Mouse (Mus musculus) embryonic facial prominence, embryonic 12.5 days (tissue): ENCODE measurements around the gene Mmd2. TPM values are rescaled to one million over a fixed set of nuclear protein-coding genes. Genes with fewer than 3 reads are reported as not detected.

Experiments
- ATAC-seq: fragments of 200-750 bp; cut with Nextera tagmentation; 2 replicates; pipeline ENCODE4 v1.8.0; 2017; ENCODE audit not compliant: insufficient number of reproducible peaks, insufficient read depth, low FRiP score, low TSS enrichment
- H3K27ac ChIP-seq: fragments of 300-500 bp; sonication (generic); 2 replicates; pipeline ENCODE4 v1.5.1; 2016; ENCODE audit warnings: mild to moderate bottlenecking
- H3K27me3 ChIP-seq: fragments of 300-500 bp; sonication (generic); 2 replicates; pipeline ENCODE4 v1.6.1; 2016; ENCODE audit warnings: mild to moderate bottlenecking, moderate library complexity
- H3K36me3 ChIP-seq: fragments of 300-500 bp; sonication (generic); 2 replicates; pipeline ENCODE4 v1.6.1; 2016; ENCODE audit warnings: mild to moderate bottlenecking
- H3K4me1 ChIP-seq: fragments of 300-500 bp; sonication (generic); 2 replicates; pipeline ENCODE4 v1.6.1; 2016
- H3K4me2 ChIP-seq: fragments of 300-500 bp; sonication (generic); replicated peaks from 2 replicates; pipeline ENCODE4 v1.6.1; 2016; ENCODE audit warnings: mild to moderate bottlenecking, moderate library complexity
- H3K4me3 ChIP-seq: fragments of 300-500 bp; sonication (generic); 2 replicates; pipeline ENCODE4 v1.5.1; 2016; ENCODE audit warnings: mild to moderate bottlenecking
- H3K9ac ChIP-seq: fragments of 300-500 bp; sonication (generic); 2 replicates; pipeline ENCODE4 v1.6.1; 2016; ENCODE audit warnings: mild to moderate bottlenecking, moderate library complexity
- H3K9me3 ChIP-seq: fragments of 300-500 bp; sonication (generic); 2 replicates; pipeline ENCODE4 v1.6.1; 2016; ENCODE audit warnings: mild to moderate bottlenecking, moderate library complexity
- WGBS: fragments of 180-500 bp; shearing (Covaris S2); methylation state at CpG from one replicate; pipeline ENCODE4 v1.1.7; 2016; 5-methylcytosine and 5-hydroxymethylcytosine counted together
- polyA plus RNA-seq: library from polyadenylated mRNA; unstranded; fragments of >200 nt; fragmentation: Nextera tagmentation; extraction: Ambion mirVana; gene quantifications from 2 replicates; pipeline ENCODE4 v1.2.1, GENCODE M21; 2016

The Mmd2 gene
- polyA plus RNA-seq, 1 experiment from 2014 or later: 5.1 TPM

DNA sequence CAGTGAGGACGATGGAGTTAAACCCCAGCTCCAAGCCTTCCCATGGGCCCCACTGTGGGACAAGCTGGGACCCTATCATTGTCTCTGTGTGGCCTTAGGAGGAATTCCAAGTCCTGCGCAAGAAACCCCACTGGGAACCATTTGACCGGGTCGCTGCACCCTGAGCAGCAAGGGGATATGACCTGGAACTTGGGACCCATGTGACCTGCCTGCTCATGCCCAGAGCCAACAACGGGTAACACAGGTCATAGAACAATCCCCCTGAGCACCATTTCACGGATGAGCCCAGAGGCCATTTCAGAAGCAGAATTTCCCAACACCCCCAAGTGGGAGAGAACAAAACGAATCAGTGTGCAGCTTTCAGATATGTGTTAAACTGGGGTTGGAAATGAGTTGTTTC, 4.2 kb downstream of the Mmd2 start:
- no peak overlapping the region for H3K4me3 ChIP-seq
- H3K9ac ChIP-seq: no peak overlapping the region
- no peak overlapping the region for H3K27ac ChIP-seq
- no peak overlapping the region for H3K4me2 ChIP-seq
- no peak for ATAC-seq
- H3K27me3 ChIP-seq: peaks cover 15% of the 10 kb centered on the region; the same call in 1 of the 2 replicates
- 78% methylated on average over 7 of the region's 7 CpGs for WGBS
- peaks cover 5% of the 10 kb centered on the region; the same call in 1 of the 2 replicates for H3K4me1 ChIP-seq
- H3K9me3 ChIP-seq: no peaks in the 10 kb centered on the region
- H3K36me3 ChIP-seq: no peaks in the 10 kb centered on the region

DNA sequence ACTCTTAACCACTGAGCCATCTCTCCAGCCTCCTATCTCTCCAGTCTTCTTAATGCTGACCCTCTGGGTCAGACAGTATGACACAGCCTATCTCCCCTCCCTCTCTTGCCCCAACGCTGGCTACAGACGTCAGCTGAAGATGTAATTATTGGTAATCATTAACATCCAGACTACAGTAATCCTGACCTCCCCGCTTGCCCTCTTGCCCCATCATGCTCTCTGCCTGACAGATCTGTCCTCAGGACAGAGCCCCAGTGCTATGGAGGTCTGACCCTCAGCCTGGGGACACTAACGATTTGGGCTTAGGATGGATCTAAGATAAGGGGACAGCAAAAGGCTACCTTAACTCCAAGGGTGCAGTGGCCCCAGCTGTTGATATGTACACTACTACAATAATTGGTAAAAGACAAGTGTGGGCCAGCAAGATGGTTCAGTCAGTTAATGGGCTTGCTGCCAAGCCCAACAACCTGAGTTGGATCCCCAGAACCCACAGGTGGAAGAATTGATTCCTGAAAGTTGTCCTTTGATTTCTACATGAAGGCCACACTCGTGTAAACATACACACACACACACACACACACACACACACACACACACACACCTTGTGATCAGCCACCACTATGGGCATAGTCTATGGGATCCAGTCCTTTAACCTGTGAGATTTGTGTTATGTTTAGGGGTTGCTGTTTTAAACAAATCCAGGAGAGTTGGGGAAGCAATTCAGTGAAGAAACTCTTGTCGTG, 10.8 kb downstream of the Mmd2 start:
- H3K4me2 ChIP-seq: no peak overlapping the region
- 0 out of 2 replicates have a peak, but pooled peaks cover 3% of the 10 kb centered on the region for H3K4me1 ChIP-seq
- no peaks in the 10 kb centered on the region for H3K9me3 ChIP-seq
- no peak overlapping the region for H3K4me3 ChIP-seq
- WGBS: 55% methylated on average over 6 of the region's 6 CpGs
- no peak for ATAC-seq
- no peak overlapping the region for H3K27ac ChIP-seq
- no peaks in the 10 kb centered on the region for H3K36me3 ChIP-seq
- H3K9ac ChIP-seq: no peak overlapping the region
- no peaks in the 10 kb centered on the region for H3K27me3 ChIP-seq

DNA sequence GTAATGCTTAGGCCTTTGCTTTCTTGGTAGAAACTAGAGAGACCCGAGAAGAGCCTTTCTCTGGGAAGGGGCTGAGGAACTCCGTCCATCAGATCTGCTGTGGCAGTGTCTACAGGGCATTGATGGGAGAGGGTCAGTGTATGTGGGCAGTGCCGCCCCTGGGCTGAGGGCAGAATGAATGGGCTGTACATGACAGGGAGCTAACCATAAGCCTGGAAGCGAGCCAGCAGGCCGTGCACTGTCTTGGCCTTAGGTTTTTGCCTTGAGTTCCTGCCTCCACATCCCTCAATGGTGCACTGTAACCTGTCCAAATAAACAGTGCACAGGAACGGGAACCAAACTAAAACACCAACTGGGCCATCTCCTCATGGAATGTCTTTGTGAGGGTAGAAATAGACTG, 11.9 kb downstream of the Mmd2 start:
- 85% methylated on average over 6 of the region's 6 CpGs for WGBS
- no peak overlapping the region for H3K9ac ChIP-seq
- ATAC-seq: no peak
- no peak overlapping the region for H3K4me3 ChIP-seq
- no peaks in the 10 kb centered on the region for H3K9me3 ChIP-seq
- H3K27ac ChIP-seq: no peak overlapping the region
- H3K4me2 ChIP-seq: no peak overlapping the region
- H3K36me3 ChIP-seq: no peaks in the 10 kb centered on the region
- H3K4me1 ChIP-seq: 0 out of 2 replicates have a peak, but pooled peaks cover 3% of the 10 kb centered on the region
- H3K27me3 ChIP-seq: no peaks in the 10 kb centered on the region

DNA sequence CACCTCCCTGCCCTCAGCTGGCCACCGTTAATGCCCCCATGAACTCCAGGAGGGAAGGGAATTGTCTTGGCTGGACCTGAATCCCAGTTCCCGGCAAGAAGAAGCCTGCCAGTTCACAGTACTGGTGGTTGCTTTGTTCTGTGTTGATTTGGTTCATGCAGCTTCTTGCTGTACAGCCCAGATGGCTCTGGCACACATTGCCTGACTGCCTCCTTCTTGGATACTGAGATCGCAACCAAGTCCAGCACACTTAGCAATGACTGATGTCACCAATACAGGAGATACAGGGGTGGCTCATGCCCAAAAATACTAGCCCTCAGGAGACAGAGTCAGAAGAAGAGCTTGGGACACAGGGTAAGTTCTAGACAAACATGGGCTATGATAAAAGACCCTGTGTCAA, 12.9 kb downstream of the Mmd2 start:
- no peak for ATAC-seq
- no peak overlapping the region for H3K27ac ChIP-seq
- 85% methylated on average over 3 of the region's 3 CpGs for WGBS

DNA sequence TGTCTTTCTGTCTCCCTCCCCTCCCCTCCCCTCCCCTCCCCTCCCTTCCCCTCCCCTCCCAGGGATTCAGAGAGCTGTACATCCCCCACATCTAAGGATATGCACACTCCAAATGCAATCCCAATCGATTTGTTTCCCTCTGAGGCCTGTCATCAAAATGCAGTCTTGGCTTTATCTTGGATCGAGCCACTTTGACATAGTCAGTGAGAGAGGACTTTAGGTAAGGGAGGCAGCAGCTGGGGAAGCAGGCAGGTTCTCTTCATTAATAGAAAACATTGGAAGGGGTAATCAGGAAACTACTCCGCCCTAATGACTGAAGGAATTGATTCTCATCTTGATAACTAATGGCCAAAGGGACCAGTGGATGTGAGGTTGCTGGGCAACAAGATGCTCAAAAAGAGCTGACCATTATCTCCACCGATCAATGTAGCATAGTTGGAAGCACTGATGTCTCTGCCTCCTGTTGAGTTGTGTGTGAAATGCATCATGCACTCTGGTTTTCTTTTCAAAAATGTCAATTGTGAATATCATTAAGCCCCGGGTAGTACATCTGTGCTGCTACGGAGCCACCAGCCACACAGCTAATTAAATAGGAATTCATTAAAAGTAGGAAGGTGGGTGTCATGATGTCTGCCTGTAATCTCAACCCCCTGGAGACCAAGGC, 17.5 kb downstream of the Mmd2 start:
- H3K4me3 ChIP-seq: no peak overlapping the region
- no peak overlapping the region for H3K9ac ChIP-seq
- H3K27ac ChIP-seq: no peak overlapping the region
- 77% methylated on average over 6 of the region's 6 CpGs for WGBS
- no peak overlapping the region for H3K4me2 ChIP-seq
- no peaks in the 10 kb centered on the region for H3K36me3 ChIP-seq
- ATAC-seq: no peak
- no peaks in the 10 kb centered on the region for H3K27me3 ChIP-seq
- H3K9me3 ChIP-seq: no peaks in the 10 kb centered on the region
- 0 out of 2 replicates have a peak, but pooled peaks cover 3% of the 10 kb centered on the region for H3K4me1 ChIP-seq

More for the DNA sequence above, 12.9 kb downstream of the Mmd2 start:
- Histone ChIP-seq H3K36me3 (no peaks in the 10 kb centered on the region), H3K27me3 (no peaks in the 10 kb centered on the region), H3K4me3 (no peak overlapping the region), H3K4me2 (no peak overlapping the region), H3K9me3 (no peaks in the 10 kb centered on the region), H3K9ac (no peak overlapping the region), H3K4me1 (0 out of 2 replicates have a peak, but pooled peaks cover 3% of the 10 kb centered on the region)

DNA sequence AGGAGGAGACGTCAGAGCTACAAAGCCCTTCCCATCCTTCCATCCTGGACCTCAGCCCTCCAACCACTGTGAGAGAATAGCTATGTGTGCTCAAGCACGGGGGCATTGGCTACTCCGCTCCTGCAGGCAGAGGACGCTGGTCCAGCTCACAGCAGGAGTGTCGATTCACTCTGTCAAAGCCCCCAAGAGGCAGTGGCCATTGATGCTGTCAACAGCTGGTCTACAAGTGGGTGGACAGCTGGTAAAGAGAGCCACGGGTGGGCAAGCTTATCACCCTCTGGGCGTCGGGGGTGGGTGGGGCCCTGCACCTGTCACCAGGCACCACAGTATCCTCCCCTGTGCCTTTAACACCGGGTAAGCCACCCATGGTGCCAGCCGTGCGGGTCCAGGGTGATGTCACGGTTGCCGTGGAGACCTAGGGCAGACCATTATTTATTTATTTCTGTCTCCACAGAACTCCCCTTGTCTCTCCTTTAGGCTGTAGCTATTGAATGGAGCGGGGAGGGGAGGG, 24.9 kb downstream of the Mmd2 start:
- WGBS: 58% methylated on average over 14 of the region's 14 CpGs
- Histone ChIP-seq H3K27ac (no peak overlapping the region), H3K4me3 (no peak overlapping the region), H3K4me1 (0 out of 2 replicates have a peak, but pooled peaks cover 5% of the 10 kb centered on the region), H3K4me2 (no peak overlapping the region), H3K9me3 (no peaks in the 10 kb centered on the region), H3K9ac (no peak overlapping the region), H3K36me3 (no peaks in the 10 kb centered on the region), H3K27me3 (0 out of 2 replicates have a peak, but pooled peaks cover 3% of the 10 kb centered on the region)
- peak; percentile 70; the same call in 1 of the 2 replicates for ATAC-seq

DNA sequence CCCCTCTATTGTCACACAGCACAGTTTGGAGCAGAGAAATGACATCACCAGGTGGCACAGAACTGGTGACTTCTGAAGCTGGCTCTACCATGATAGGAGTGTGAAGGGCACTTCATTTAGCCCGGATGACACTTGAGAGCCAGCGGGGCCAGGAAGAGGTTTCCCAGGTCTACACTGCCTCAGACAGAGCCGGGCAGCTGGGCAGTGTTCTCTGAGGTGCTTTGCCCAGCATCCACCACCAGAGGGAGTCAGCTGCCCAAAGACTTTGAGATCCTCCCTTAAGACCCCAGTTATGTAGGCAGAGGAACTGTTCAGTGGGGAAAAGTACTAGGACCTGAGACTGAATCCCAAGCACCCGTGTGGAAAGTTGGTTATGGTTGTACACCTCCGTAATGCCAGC, 27.1 kb downstream of the Mmd2 start:
- no peak overlapping the region for H3K4me3 ChIP-seq
- H3K4me2 ChIP-seq: no peak overlapping the region
- no peak overlapping the region for H3K9ac ChIP-seq
- H3K4me1 ChIP-seq: 0 out of 2 replicates have a peak, but pooled peaks cover 5% of the 10 kb centered on the region
- 17% methylated on average over 5 of the region's 5 CpGs for WGBS
- no peak overlapping the region for H3K27ac ChIP-seq
- 0 out of 2 replicates have a peak, but pooled peaks cover 3% of the 10 kb centered on the region for H3K27me3 ChIP-seq
- H3K9me3 ChIP-seq: peaks cover 4% of the 10 kb centered on the region; the same call in 1 of the 2 replicates
- no peak for ATAC-seq
- no peaks in the 10 kb centered on the region for H3K36me3 ChIP-seq

DNA sequence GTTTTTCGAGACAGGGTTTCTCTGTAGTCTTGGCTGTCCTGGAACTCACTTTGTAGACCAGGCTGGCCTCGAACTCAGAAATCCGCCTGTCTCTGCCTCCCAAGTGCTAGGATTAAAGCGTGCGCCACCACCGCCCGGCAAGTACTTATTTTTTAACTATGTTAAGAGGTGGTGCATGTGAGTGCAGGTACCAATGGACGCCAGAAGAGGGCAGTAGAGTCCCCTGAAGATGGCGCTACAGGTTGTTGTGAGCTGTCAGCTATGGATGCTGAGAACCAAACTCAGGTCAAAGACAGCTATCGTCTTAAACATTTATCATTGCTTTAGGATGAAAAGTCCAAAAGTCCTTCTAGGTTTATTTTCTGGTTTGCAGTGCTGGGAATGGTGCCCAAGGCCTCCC, 30.4 kb downstream of the Mmd2 start:
- H3K4me2 ChIP-seq: no peak overlapping the region
- H3K9me3 ChIP-seq: peaks cover 4% of the 10 kb centered on the region; the same call in 1 of the 2 replicates
- 89% methylated on average over 10 of the region's 10 CpGs for whole genome bisulfite sequencing
- no peak overlapping the region for H3K9ac ChIP-seq
- H3K36me3 ChIP-seq: no peaks in the 10 kb centered on the region
- no peak overlapping the region for H3K4me3 ChIP-seq
- H3K27ac ChIP-seq: no peak overlapping the region
- H3K4me1 ChIP-seq: no peaks in the 10 kb centered on the region
- no peak for ATAC-seq
- 0 out of 2 replicates have a peak, but pooled peaks cover 3% of the 10 kb centered on the region for H3K27me3 ChIP-seq

DNA sequence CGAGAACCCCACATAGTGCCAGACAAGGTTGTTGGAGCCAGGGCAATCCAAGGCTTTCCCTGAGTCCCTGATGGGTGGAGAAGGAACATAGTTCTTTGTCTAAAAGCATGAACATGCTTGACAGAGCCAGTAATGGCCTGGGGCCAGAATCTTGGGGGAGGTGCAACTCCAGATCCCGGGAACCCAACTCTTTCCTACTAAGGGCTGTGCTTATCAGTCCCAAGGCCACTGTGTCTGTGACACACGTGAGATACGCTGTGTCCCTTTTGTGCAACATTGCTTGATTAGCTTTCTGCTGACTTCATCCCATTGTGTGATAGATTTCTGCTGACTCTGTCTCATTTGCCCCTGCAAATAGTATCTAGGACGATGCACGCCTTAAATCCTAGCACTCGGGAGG, 31.8 kb downstream of the Mmd2 start:
- Histone ChIP-seq H3K27ac (no peak overlapping the region), H3K4me2 (no peak overlapping the region), H3K27me3 (0 out of 2 replicates have a peak, but pooled peaks cover 3% of the 10 kb centered on the region), H3K9me3 (peaks cover 8% of the 10 kb centered on the region; the same call in 1 of the 2 replicates), H3K4me3 (no peak overlapping the region), H3K9ac (no peak overlapping the region), H3K36me3 (no peaks in the 10 kb centered on the region), H3K4me1 (no peaks in the 10 kb centered on the region)
- 80% methylated on average over 7 of the region's 7 CpGs for whole genome bisulfite sequencing
- ATAC-seq: no peak

DNA sequence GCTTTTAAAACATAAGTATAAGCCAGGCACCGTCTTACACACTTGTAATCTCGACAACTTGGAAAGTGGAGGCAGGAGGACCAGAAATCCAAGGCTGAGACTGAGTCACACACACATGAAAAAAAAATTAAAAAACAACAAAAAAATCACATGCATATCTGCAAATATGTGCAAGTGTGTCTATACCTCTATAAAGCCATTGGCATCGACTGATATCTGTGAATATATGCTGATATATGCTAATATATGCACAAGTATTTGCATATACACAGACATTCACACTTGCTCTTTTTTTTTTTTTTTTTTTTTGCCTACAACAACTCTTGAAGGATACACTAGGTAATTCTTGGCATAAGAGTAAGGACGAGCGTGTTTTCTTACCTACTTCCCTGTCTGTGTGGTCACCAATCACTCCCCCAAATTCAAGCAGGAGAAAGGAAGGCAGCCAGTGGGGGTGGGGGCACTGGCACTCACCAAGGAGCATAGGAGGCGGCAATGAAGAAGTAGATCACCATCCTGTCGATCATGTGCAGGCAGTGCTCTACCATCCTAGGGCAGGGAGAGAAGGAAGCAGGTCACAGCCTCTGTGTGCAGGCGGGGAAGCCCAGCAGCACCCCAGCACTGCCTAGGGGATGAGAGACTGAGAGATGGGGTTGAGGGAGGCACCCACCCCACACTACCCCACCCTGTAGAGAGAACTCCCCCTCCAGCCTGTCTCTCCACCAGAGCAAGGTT, 34.1 kb downstream of the Mmd2 start:
- no peak for ATAC-seq
- 78% methylated on average over 8 of the region's 8 CpGs for WGBS
- H3K4me2 ChIP-seq: no peak overlapping the region

DNA sequence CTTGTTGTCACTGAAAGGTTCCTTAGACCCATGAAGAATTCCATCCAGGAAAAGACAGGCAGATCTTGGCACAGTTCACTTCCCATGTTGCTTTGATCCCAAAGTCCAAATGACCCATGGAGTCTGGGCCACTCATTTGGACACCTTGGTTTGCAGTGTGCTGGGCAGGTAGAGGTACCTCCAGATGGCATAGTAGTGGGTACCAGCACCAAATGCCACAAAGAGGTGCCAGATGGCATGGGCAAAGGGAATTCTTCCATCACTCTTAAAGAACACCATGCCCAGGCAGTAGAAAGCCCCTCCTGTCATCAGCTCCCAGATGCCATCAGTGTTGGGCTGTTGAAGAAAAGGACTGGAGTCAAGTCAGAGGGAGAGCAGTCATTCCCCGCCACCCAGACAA, 44.0 kb downstream of the Mmd2 start:
- H3K4me1 ChIP-seq: no peaks in the 10 kb centered on the region
- H3K4me2 ChIP-seq: no peak overlapping the region
- H3K27me3 ChIP-seq: no peaks in the 10 kb centered on the region
- no peak for ATAC-seq
- H3K9ac ChIP-seq: no peak overlapping the region
- H3K9me3 ChIP-seq: peaks cover 9% of the 10 kb centered on the region; the same call in 1 of the 2 replicates
- H3K27ac ChIP-seq: no peak overlapping the region
- H3K4me3 ChIP-seq: no peak overlapping the region
- WGBS: 91% methylated on average over 1 of the region's 1 CpGs
- H3K36me3 ChIP-seq: no peaks in the 10 kb centered on the region

More for the DNA sequence above, 34.1 kb downstream of the Mmd2 start:
- no peak overlapping the region for H3K4me3 ChIP-seq
- H3K9me3 ChIP-seq: peaks cover 8% of the 10 kb centered on the region; the same call in 1 of the 2 replicates
- H3K27ac ChIP-seq: no peak overlapping the region
- no peak overlapping the region for H3K9ac ChIP-seq
- H3K36me3 ChIP-seq: no peaks in the 10 kb centered on the region
- no peaks in the 10 kb centered on the region for H3K27me3 ChIP-seq
- no peaks in the 10 kb centered on the region for H3K4me1 ChIP-seq
